Mouse (Mus musculus): ENCODE measurements around the gene Eef2.
A peak's percentile ranks its signal among the peaks of the same experiment; 100 is the strongest.

DNA sequence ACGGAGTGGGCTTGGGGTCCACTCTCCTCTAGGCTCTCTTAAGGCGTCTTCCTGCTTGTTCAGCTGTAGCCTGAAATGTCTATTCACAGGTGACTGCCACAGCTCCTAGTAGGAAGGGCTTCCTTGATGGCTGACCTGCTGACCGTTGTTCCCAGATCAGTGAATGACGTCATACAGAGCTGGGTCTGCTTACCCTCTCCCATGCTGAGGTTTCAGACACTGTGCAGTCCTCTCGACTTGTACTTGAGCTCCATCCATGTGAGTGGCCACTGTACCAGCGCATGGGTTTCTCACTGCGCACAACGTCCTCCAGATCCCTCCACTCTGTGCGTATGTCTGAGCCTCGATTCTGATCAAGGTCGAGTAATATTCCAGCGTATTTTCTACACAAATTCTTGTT is 23.8 kb upstream of the Eef2 start:
- peak; percentile 27 for TF ChIP-seq POLR2A (IDR thresholded peaks at IDR 0.05; ENCODE audit: insufficient read length, low read depth)
- no peak for TF ChIP-seq USF1 (IDR thresholded peaks at IDR 0.05; ENCODE audit: low read depth)
- no peak for TF ChIP-seq TCF12 (IDR thresholded peaks at IDR 0.05; ENCODE audit: insufficient read depth, poor library complexity, severe bottlenecking)
- TF ChIP-seq TCF3 (IDR thresholded peaks at IDR 0.05; ENCODE audit: insufficient read length, low read depth) = no peak
- no peak for TF ChIP-seq MYOD1 (IDR thresholded peaks at IDR 0.05; ENCODE audit: control insufficient read depth in 1 of 3, insufficient read length in 2 of 3, low read depth in 2 of 3)
- no peak for TF ChIP-seq E2F4 (IDR thresholded peaks at IDR 0.05; ENCODE audit: insufficient read depth)
